Mouse (Mus musculus) cerebellum, adult 18-20 months (tissue): ENCODE measurements around the gene Tnpo1.
A peak's percentile ranks its signal among the peaks of the same experiment; 100 is the strongest.

Source experiments
- DNase-seq, 2 experiments: peaks; one replicate each; pipeline ENCODE4 v3.0.0; 2021

The Tnpo1 gene

GRCm38 (mm10) chr13:98816571-98816970, 109.6 kb downstream of the Tnpo1 start:
- DNase-seq = no peak

- peak; percentile 91 to 98 for DNase-seq
These were observed 110.9 kb downstream of the Tnpo1 start, which contains the start of gene Fcho2 for GRCm38 (mm10) chr13:98815147-98815785. Gene Fcho2 (minus strand): TSS chr13:98815449.

GRCm38 (mm10) chr13:98814275-98815040, 111.7 kb downstream of the Tnpo1 start:
- DNase-seq = peak in 1 of 2 experiments; percentile 38

- DNase-seq = no peak
These were observed 112.4 kb downstream of the Tnpo1 start for GRCm38 (mm10) chr13:98813596-98814274.

GRCm38 (mm10) chr13:98813167-98813566, 113.0 kb downstream of the Tnpo1 start:
- DNase-seq = no peak

- DNase-seq = no peak
These were observed 113.9 kb downstream of the Tnpo1 start for GRCm38 (mm10) chr13:98812285-98812684.

GRCm38 (mm10) chr13:98810143-98810542, 116.0 kb downstream of the Tnpo1 start:
- no peak for DNase-seq

GRCm38 (mm10) chr13:98809087-98809486, 117.1 kb downstream of the Tnpo1 start:
- no peak for DNase-seq

- no peak for DNase-seq
These were observed 121.7 kb downstream of the Tnpo1 start for GRCm38 (mm10) chr13:98804480-98804879.

- no peak for DNase-seq
These were observed 122.5 kb downstream of the Tnpo1 start for GRCm38 (mm10) chr13:98803699-98804098.

GRCm38 (mm10) chr13:98802957-98803356, 123.2 kb downstream of the Tnpo1 start:
- no peak for DNase-seq

- DNase-seq = no peak
These were observed 130.7 kb downstream of the Tnpo1 start for GRCm38 (mm10) chr13:98795511-98795910.

- DNase-seq = no peak
These were observed 133.3 kb downstream of the Tnpo1 start for GRCm38 (mm10) chr13:98792864-98793263.

GRCm38 (mm10) chr13:98791693-98792092, 134.5 kb downstream of the Tnpo1 start:
- DNase-seq = no peak
